Mouse (Mus musculus) liver, embryonic 13.5 days (tissue): Measurements from ENCODE around the gene Atf7ip2. TPM values are rescaled to one million over a fixed set of nuclear protein-coding genes. Genes with fewer than 3 reads are reported as not detected.

Experiments used
- ATAC-seq: fragments of 200-750 bp; cut with Nextera tagmentation; 2 replicates; pipeline ENCODE4 v1.8.0; 2017; ENCODE audit warnings: low read depth, mild to moderate bottlenecking, moderate number of reproducible peaks, moderate library complexity
- DNase-seq: peaks from one replicate; pipeline ENCODE4 v3.0.0; 2022
- H3K27ac ChIP-seq: fragments of 300-500 bp; sonication (generic); 2 replicates; pipeline ENCODE4 v1.5.1; 2015; ENCODE audit warnings: moderate library complexity, mild to moderate bottlenecking, inconsistent platforms
- H3K27me3 ChIP-seq: fragments of 300-500 bp; sonication (generic); 2 replicates; pipeline ENCODE4 v1.6.1; 2015; ENCODE audit warnings: mild to moderate bottlenecking, inconsistent platforms
- H3K36me3 ChIP-seq: fragments of 300-500 bp; sonication (generic); 2 replicates; pipeline ENCODE4 v1.6.1; 2015; ENCODE audit warnings: mild to moderate bottlenecking, inconsistent platforms
- H3K4me1 ChIP-seq: fragments of 300-500 bp; sonication (generic); replicated peaks from 2 replicates; pipeline ENCODE4 v1.6.1; 2015; ENCODE audit warnings: inconsistent platforms
- H3K4me2 ChIP-seq: fragments of 300-500 bp; sonication (generic); 2 replicates; pipeline ENCODE4 v1.6.1; 2015; ENCODE audit warnings: inconsistent platforms, mild to moderate bottlenecking, moderate library complexity
- H3K4me3 ChIP-seq: fragments of 300-500 bp; sonication (generic); replicated peaks from 2 replicates; pipeline ENCODE4 v1.5.1; 2015; ENCODE audit warnings: mild to moderate bottlenecking, inconsistent platforms
- H3K9ac ChIP-seq: fragments of 300-500 bp; sonication (generic); 2 replicates; pipeline ENCODE4 v1.6.1; 2015; ENCODE audit warnings: mild to moderate bottlenecking, inconsistent platforms
- H3K9me3 ChIP-seq: fragments of 300-500 bp; sonication (generic); replicated peaks from 2 replicates; pipeline ENCODE4 v1.6.1; 2016; ENCODE audit warnings: inconsistent platforms
- WGBS: fragments of 180-500 bp; shearing (Covaris S2); methylation state at CpG from one replicate; pipeline ENCODE4 v1.1.7; 2015; ENCODE audit not compliant: insufficient replicate concordance; 5-methylcytosine and 5-hydroxymethylcytosine counted together
- microRNA-seq: library from miRNA; unstranded; fragments of <30 nt; microRNA quantifications from one replicate; pipeline ENCODE4, GENCODE M21; 2016
- polyA plus RNA-seq: library from polyadenylated mRNA; unstranded; fragments of >200 nt; fragmentation: Nextera tagmentation; extraction: Ambion mirVana; gene quantifications from 2 replicates; pipeline ENCODE4 v1.2.1, GENCODE M21; 2015

Gene Atf7ip2
- polyA plus RNA-seq, 1 experiment from 2014 or later, result 0.22 TPM

DNA sequence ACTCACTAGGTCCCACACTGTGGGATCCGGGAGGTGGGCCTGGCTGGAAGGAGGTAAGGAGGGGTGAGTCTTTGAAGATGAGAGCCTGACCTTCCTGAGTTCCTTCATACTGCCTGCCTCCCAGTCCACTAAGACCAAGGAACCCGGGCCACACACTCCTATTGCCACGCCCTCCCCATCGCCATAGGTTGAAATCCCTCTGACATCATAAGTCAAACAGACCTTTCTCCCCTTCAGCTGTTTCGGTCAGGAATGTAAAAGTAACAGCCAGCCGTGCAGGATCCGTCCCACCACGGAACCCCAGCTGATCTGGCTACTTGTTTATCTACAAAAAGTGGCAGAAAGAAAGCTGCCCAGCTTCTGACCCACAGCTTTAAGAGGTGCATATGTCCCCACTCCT, 107.1 kb downstream of the Atf7ip2 start:
- Histone ChIP-seq H3K27ac (no peak overlapping the region), H3K4me2 (peak overlapping the region; percentile 14; the same call in 1 of the 2 replicates), H3K36me3 (no peaks in the 10 kb centered on the region), H3K27me3 (no peaks in the 10 kb centered on the region), H3K4me3 (no peak overlapping the region), H3K4me1 (no peaks in the 10 kb centered on the region; the same call in 1 of the 2 replicates), H3K9ac (no peak overlapping the region), H3K9me3 (no peaks in the 10 kb centered on the region)
- ATAC-seq, result peak; percentile 43; the same call in 1 of the 2 replicates
- WGBS, result 23% methylated on average over 8 of the region's 8 CpGs
- no peak for DNase-seq

DNA sequence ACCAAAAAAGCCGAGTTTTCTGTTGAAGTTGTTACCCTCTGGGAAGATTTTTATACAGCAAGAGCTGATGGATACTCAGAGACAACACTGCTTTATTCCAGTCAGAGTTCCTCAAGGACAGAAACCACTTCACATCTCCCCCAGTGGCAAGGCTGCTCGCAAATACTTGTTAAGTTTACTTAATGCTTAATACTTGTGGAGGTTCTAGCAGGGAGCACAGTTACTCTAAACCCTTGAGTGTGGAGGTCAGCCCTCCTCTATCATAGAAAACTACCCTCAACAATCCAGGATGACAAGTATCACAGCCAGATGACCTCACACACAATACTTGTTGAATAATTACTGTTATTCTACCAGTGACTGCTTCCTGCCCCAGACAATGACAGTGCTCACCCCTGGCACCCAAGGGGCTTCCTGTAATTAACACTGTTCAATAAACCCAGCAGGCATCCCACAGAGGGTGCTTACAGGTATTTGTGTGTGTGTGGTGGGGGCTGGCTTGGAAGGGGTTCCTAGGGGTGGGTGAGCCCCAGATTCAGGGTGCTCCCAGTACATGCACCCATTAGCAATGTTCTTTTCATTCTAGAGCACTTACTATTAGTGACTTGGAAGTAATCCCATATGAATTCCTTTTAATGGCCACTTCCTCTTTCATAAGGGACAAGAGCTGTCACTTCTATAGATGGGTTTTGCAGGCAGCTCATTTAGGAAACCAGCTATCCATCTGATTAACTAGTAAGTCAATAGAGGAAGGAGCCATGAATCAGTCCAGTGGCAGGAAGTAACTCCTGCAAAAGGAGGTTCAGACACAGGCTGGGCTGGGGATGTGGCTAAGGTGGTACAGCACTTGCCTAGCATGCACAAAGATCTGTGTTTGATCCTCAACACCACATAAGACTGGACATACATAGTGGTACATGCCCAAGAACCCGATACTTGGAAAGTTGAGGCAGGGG, 108.0 kb downstream of the Atf7ip2 start:
- 47% methylated on average over 3 of the region's 3 CpGs for WGBS
- ATAC-seq (no peak), DNase-seq (no peak)
- H3K27me3 ChIP-seq, result no peaks in the 10 kb centered on the region
- H3K36me3 ChIP-seq, result no peaks in the 10 kb centered on the region
- no peaks in the 10 kb centered on the region; the same call in 1 of the 2 replicates for H3K4me1 ChIP-seq
- no peaks in the 10 kb centered on the region for H3K9me3 ChIP-seq
- H3K4me3 ChIP-seq, result no peak overlapping the region
- no peak overlapping the region for H3K27ac ChIP-seq
- H3K4me2 ChIP-seq, result peak overlapping the region; percentile 14; the same call in 1 of the 2 replicates
- no peak overlapping the region for H3K9ac ChIP-seq

Small RNAs within 50 kb of the gene (microRNA-seq; reads per million reads assigned to microRNA genes)
- not detected for gene Gm22932

Other genes with a start within 250 kb of the Atf7ip2 start
- 0.01 TPM in 2 replicates for gene Grin2a, start 197.2 kb upstream of the Atf7ip2 start, polyA plus RNA-seq
- gene Rpl39l, start 22.5 kb upstream of the Atf7ip2 start, polyA plus RNA-seq, result 1.0 and 1.5 TPM in 2 replicates
- 4.4 and 5.5 TPM in 2 replicates for gene Emp2, start 121.3 kb downstream of the Atf7ip2 start, polyA plus RNA-seq
- 0.08 and 0.15 TPM in 2 replicates for gene Tekt5, start 202.8 kb downstream of the Atf7ip2 start, polyA plus RNA-seq
- 41.0 and 44.8 TPM in 2 replicates for gene Nubp1, start 219.2 kb downstream of the Atf7ip2 start, polyA plus RNA-seq